Mouse (Mus musculus): ENCODE results near the gene Wdfy4.

- TF ChIP-seq CTCF (IDR thresholded peaks at IDR 0.05; ENCODE audit: borderline replicate concordance, insufficient read depth, low read length) (no peak), POLR2A (IDR thresholded peaks at IDR 0.05; ENCODE audit: low read depth, low read length) (no peak)
Measured at GRCm38 (mm10) chr14:33067676-33068075, 117.6 kb downstream of the Wdfy4 start.
